Mouse (Mus musculus): ENCODE results near the gene Rangap1.
"Not testable (repeated sequence)": the region's sequence is repeated elsewhere in the genome, so short reads cannot be mapped to it uniquely, and the experiment has no call there.

The Rangap1 gene

GRCm38 (mm10) chr15:81744992-81745600 lies at the start of gene Rangap1, which contains the start of gene Zc3h7b:
Rangap1 (minus strand) TSS chr15:81745530.
Zc3h7b (plus strand) TSS chr15:81745057.
- peak; percentile 78 for DNase-seq

DNA sequence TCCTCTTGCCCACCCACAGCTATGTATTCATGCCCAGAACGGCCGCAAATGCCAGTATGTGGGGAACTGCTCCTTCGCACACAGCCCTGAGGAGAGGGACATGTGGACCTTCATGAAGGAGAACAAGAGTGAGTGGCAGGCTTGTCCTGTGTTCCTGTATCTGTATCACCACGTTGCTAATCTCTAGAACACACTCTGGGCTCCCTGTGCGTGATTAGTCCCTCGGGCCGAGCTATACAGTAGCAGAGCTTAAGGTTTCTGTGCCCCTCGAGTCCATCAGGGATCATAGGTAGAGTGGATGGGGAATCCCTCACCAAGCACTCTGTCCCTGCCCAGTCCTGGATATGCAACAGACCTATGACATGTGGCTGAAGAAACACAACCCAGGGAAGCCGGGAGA lies 47.1 kb upstream of the Rangap1 start:
- DNase-seq, result no peak

- DNase-seq, result no peak
Measured at GRCm38 (mm10) chr15:81787525-81787924, 42.2 kb upstream of the Rangap1 start.

GRCm38 (mm10) chr15:81785701-81786100 lies 40.4 kb upstream of the Rangap1 start:
- no peak for DNase-seq

DNA sequence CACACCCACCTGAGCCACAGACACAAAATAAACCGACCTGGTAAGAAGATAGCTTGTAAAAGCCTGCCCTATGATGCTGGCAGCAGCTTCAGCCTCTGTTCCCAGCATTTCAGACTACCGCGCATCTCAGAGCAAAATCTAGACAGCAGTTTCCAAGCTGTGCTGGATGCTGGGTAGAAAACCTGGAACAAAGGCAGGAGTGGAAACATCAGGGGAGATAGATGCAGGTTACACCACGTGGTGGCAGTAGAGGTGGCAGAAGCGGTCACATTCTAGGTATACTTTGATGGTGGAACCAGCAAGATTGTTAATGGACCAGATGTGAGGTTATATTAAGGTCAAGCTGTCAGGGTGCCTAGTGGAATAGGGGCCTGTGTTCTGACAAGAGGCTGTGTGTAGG lies 39.4 kb upstream of the Rangap1 start:
- no peak for DNase-seq

DNA sequence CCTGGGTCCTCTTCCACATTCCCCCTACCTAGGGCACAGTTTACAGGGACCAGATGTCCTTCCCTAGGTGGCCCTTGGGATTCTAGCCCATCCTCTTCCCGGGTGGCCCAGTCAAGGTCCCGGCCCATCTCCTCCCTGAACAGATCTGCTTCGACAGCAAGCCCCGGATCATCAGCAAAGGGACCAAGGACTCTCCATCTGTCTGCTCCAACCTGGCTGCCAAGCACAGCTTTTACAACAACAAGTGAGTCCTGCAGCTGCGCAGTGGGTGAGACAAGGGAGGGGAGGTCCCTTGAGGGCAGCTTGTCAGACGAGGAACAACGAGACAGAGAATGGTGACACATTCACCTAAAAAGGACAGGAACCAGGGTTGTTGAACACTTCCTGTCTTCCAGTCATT lies 36.5 kb upstream of the Rangap1 start:
- no peak for DNase-seq

DNA sequence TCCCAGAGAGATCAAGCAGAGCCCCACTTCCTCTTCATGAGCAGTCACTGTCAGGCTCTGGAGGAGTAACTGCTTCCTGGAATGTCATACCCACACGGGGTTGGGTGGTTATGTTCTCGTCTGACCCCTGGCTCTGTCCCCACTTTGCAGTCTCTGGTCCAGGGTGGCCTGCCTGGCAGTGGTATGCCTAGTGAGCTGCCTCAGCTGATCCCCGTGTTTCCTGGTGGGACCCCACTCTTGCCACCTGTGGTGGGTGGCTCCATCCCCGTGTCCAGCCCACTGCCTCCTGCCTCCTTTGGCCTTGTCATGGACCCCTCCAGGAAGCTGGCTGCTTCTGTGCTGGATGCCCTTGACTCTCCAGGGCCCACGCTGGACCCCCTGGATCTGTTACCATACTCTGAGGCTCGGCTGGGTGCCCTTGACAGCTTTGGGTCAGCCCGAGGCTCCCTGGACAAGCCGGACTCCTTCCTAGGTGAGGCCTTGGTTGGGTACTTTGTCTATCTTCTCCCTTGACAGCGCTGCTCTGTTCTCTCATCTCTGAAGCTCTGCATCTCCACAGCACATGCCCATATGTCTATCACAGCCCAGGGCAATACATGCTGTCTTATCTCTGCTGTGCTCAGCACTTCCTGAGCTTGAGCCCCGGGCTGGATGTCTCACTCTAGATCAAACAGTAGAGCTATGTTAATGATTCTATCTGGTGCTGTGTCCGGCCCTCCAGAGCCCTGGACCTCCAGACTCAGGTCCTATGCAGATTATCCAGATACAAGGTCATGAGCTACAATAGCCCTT lies 31.5 kb upstream of the Rangap1 start:
- no peak for DNase-seq

- DNase-seq, result peak; percentile 15
Measured at GRCm38 (mm10) chr15:81774505-81775171, 29.3 kb upstream of the Rangap1 start.

DNA sequence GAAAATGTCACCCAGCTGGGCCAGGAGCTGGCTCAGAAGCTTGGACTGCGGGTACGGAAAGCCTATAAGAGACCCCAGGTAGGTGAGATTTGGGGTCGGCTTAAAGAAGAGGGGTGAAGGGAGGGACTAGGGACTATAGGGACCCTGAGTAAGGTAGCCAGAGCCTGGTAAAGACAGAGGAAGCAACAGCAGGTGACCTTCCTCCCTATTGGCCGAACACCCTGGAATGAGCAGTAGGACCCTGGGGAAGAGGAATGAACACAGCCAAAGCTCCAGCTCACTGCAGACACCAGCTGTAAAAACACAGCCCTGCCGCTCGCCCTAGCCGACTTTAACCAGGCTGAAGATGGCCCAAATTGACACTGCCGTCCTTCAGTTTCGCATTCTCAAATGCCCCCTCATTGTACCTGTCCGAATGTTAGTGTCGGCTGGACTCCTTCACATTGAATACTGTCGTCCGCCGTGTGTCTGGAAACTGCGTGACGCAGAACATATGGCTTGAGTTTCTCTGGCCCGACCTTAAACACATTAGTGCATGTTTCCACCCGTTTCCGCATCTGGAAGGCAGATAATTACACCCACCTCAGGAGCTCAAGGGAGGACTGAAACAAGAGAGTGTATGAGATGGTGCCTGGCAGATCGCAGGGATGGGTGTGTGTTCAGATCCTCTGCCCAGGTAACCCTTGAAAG lies 27.2 kb upstream of the Rangap1 start:
- no peak for DNase-seq

DNA sequence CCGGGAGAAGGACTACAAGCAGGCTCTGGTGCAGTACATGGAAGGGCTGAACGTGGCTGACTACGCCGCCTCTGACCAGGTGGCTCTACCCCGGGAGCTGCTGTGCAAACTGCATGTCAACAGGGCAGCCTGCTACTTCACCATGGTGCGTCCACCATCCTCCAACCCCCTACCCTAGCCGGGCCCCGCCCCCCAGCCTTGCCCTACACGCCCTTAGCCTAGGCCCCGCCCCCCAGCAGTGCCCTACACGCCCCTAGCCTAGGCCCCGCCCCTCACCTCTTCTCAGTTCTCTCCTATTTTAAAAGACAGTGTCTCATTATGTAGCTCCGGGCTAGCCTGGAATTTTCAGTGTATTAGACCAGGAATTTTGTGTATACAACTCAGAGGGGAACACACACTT lies 23.7 kb upstream of the Rangap1 start:
- DNase-seq, result no peak

DNA sequence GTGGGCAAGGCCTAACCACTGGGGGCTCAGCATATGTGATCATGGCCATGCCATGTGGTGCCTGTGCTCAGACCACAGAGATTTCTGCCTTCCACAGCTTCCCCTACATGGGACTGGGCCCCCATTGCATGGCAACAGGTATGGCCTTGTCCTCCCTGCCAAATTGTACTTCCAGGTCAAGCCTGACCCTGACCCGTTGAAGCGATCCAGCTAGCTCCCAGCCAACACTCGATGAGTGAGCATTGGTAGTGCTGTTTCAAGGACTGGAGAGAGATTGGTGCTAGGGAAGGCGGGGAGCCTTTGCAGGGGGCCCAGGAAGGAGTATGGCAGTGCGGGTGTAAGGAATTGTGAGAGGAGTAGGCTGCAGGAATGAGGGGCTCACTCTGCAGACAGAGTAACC lies 21.1 kb upstream of the Rangap1 start:
- DNase-seq, result no peak

- no peak for DNase-seq
Measured at GRCm38 (mm10) chr15:81765651-81766050, 20.3 kb upstream of the Rangap1 start.

DNA sequence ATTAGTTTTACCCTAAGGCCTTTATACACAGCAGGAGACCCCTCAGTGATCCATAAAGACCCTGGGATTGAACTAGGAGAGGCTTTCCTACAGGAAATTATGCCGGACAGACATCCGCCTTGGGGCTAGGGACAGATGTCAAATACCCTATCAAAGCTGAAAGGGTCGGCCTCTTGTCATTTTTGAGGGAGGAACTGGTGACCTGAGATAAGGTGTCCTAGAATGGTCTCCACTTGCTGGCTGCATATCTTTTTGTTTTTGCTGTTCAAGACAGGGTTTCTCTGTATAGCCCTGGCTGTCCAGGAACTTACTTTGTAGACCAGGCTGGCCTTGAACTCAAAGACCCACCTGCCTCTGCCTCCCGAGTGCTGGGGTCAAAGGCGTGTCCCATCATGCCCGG lies 19.2 kb upstream of the Rangap1 start:
- DNase-seq, result no peak

DNA sequence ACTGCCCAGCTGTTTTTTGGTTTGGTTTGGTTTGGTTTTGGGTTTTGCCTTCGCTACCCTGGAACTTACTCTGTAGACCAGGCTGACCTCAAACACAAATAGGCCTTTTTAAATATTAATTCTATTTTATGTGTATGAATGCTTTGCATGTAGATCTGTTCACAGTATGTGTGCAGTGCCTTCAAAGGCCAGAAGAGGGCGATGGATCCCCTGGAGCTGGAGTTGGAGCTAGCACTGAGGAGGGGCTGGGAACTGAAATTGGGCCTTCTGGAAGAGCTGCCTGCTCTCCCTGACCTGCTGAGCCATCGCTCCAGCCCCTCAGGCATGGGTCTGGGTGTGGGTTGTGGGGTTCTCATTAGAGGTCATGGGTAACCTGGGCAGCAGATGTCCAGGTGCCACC lies 16.6 kb upstream of the Rangap1 start:
- no peak for DNase-seq

DNA sequence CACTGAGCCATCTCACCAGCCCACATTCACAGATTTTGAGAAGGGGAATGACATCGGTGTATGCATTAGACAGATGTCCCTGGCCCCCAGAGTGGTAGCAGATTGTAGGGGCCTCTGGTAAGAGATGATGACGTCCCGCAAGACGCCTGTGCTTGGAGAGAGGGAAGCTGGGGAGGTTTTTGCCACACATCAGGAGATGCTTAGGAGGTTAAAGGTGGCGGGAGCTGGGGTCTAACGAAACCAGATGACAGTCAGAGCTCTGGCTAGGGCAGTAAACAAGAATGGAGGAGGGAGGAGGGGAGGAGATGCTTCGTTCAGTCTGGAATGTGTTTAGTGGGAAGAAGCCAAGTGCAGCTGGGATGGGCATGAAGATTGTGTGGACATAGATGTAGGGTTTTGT lies 16.1 kb upstream of the Rangap1 start:
- DNase-seq, result no peak

GRCm38 (mm10) chr15:81760361-81761079 lies 15.2 kb upstream of the Rangap1 start:
- no peak for DNase-seq

GRCm38 (mm10) chr15:81759542-81759941 lies 14.2 kb upstream of the Rangap1 start:
- DNase-seq, result no peak

GRCm38 (mm10) chr15:81758701-81759100 lies 13.4 kb upstream of the Rangap1 start:
- DNase-seq, result peak; percentile 32

GRCm38 (mm10) chr15:81753669-81754068 lies 8.3 kb upstream of the Rangap1 start:
- no peak for DNase-seq

- DNase-seq, result no peak
Measured at GRCm38 (mm10) chr15:81749742-81750141, 4.4 kb upstream of the Rangap1 start.

DNA sequence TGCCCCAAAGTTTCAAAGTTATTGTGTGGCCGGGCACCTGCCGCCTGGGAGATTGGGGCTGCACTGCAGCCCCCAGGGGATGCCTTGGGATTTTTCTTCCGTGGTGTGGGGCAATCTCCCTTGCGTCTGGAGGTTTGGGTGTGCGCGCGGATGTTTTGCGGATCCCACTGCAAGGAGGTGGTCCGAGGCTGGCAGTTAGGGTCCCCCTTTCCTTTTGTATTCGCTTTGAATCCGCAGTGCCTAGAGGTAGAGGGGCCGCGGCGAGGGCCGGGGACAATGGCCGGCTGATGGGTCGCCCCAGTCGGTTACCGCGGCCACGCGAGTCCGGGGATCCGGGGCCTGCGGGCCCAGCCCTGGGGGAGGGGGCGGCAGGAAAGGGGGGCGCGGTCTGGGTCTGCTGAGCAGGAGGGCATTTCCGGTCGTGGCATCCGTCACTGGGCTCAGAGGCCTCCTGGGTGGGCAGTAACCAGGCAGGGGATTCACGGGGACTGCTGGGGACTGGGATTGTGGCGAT lies 328 bp upstream of the Rangap1 start:
- peak; percentile 57 for DNase-seq

DNA sequence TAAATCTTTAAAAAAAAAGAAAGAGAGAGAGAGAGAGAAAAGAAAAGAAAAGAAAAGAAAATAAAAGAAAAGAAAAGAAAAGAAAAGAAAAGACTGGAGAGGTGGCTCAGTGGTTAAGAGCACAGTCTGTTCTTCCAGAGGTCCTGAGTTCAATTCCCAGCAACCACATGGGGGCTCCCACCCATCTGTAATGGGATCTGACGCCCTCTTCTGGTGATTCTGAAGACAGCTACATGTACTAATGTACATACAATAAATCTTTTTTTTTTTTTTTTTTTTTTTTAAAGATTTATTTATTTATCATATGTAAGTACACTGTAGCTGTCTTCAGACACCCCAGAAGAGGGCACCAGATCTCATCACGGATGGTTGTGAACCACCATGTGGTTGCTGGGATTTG lies 3.0 kb downstream of the Rangap1 start:
- DNase-seq, result not testable (repeated sequence)
